Mouse (Mus musculus) heart, embryonic 12.5 days (tissue): Measurements from ENCODE around the gene Zfp784. TPM values are rescaled to one million over a fixed set of nuclear protein-coding genes. Genes with fewer than 3 reads are reported as not detected.
"Not testable (repeated sequence)": the region's sequence is repeated elsewhere in the genome, so short reads cannot be mapped to it uniquely, and the experiment has no call there.

ENCODE experiments used
- ATAC-seq: fragments of 200-750 bp; cut with Nextera tagmentation; 2 replicates; pipeline ENCODE4 v1.8.0; 2017; ENCODE audit warnings: moderate TSS enrichment, moderate library complexity; ENCODE audit not compliant: insufficient number of reproducible peaks, low FRiP score
- H3K27ac ChIP-seq: fragments of 300-500 bp; sonication (generic); 2 replicates; pipeline ENCODE4 v1.5.1; 2016; ENCODE audit warnings: mild to moderate bottlenecking, moderate library complexity; ENCODE audit not compliant: poor library complexity, severe bottlenecking
- H3K27me3 ChIP-seq: fragments of 300-500 bp; sonication (generic); replicated peaks from 2 replicates; pipeline ENCODE4 v1.6.1; 2016; ENCODE audit warnings: mild to moderate bottlenecking, moderate library complexity
- H3K36me3 ChIP-seq: fragments of 300-500 bp; sonication (generic); 2 replicates; pipeline ENCODE4 v1.6.1; 2016; ENCODE audit warnings: mild to moderate bottlenecking, moderate library complexity
- H3K4me1 ChIP-seq: fragments of 300-500 bp; sonication (generic); replicated peaks from 2 replicates; pipeline ENCODE4 v1.6.1; 2016; ENCODE audit warnings: mild to moderate bottlenecking
- H3K4me2 ChIP-seq: fragments of 300-500 bp; sonication (generic); 2 replicates; pipeline ENCODE4 v1.6.1; 2016; ENCODE audit warnings: mild to moderate bottlenecking, moderate library complexity
- H3K4me3 ChIP-seq: fragments of 300-500 bp; sonication (generic); 2 replicates; pipeline ENCODE4 v1.5.1; 2016; ENCODE audit warnings: mild to moderate bottlenecking
- H3K9ac ChIP-seq: fragments of 300-500 bp; sonication (generic); 2 replicates; pipeline ENCODE4 v1.6.1; 2016; ENCODE audit warnings: mild to moderate bottlenecking, moderate library complexity
- H3K9me3 ChIP-seq: fragments of 300-500 bp; sonication (generic); replicated peaks from 2 replicates; pipeline ENCODE4 v1.6.1; 2016; ENCODE audit warnings: mild to moderate bottlenecking, moderate library complexity
- WGBS: fragments of 180-500 bp; shearing (Covaris S2); methylation state at CpG from one replicate; pipeline ENCODE4 v1.1.7; 2016; 5-methylcytosine and 5-hydroxymethylcytosine counted together
- polyA plus RNA-seq: library from polyadenylated mRNA; unstranded; fragments of >200 nt; fragmentation: Nextera tagmentation; extraction: Ambion mirVana; gene quantifications from 2 replicates; pipeline ENCODE4 v1.2.1, GENCODE M21; 2016

Gene Zfp784
- polyA plus RNA-seq, 1 experiment from 2014 or later, result 3.6 TPM

DNA sequence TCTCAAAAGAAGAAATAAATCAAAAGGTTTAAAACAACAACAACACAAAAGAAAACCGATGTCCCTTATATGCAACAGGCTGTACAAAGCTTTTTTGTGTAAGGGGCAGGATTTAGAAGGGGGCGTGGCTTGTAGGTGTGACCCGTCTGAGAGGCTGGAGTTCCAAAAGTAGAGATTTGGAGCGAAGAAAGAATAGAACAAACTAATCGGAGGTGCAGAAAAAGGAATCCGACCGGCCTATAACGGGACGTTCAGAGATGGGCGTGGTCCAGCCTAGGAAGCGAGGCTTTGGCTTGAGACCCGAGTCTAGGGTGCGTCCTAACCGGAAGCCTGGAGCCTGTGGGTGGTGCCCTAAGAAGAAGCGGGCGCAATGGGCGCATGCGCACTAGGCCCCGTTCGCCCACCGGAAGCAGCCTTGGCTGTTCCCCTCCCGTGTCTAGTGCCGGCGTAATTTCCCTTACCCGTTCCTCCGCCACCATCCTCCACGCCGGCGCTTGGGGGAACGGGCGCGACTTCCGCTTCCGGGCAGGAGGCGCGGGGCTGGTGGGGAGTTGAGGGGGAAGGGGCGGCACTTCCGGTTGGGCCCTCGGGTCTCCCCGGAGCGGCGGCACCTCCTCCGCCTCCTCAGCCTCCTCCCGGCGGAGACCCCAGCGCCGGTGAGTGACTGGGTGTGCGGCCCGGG is 18.1 kb downstream of the Zfp784 start, which contains the start of the genes Zfp865 and Ccdc106:
TSS of gene Zfp865 (plus strand) at position 377 of the 682 bp plus-strand sequence.
TSS of gene Ccdc106 (plus strand) at position 554 of the 682 bp plus-strand sequence.
- WGBS, result under 1% methylated on average over 49 of the region's 49 CpGs
- peaks cover 13% of the 10 kb centered on the region for H3K4me1 ChIP-seq
- peak within 1 kb of the TSS; percentile 97 for H3K27ac ChIP-seq
- H3K4me3 ChIP-seq, result peak within 1 kb of the TSS; percentile 95
- peak; percentile 92 for ATAC-seq
- peak within 1 kb of the TSS; percentile 90 for H3K4me2 ChIP-seq
- H3K27me3 ChIP-seq, result no peaks in the 10 kb centered on the region
- no peaks in the 10 kb centered on the region for H3K9me3 ChIP-seq
- H3K9ac ChIP-seq, result peak within 1 kb of the TSS; percentile 97
- peaks cover 44% of the 10 kb centered on the region for H3K36me3 ChIP-seq

DNA sequence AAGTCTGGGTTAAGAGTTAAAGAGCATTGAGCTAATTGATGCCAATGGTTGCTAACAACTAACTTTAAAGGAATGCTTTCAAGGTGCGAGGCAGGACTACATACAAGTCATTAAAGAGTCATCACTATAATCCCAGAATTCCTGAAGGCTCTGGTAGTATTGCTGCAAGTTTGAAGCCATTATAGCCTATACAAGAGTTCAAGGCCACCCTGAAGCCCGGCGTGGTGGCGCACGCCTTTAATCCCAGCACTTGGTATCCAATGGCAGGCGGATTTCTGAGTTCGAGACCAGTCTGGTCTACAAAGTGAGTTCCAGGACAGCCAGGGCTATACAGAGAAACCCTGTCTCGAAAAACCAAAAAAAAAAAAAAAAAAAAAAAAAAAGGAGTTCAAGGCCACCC is 18.7 kb downstream of the Zfp784 start:
- Histone ChIP-seq H3K4me2 (peak overlapping the region; percentile 90), H3K9ac (peak overlapping the region; percentile 97), H3K4me1 (peaks cover 13% of the 10 kb centered on the region), H3K27ac (peak overlapping the region; percentile 97), H3K36me3 (peaks cover 39% of the 10 kb centered on the region), H3K4me3 (peak overlapping the region; percentile 95)
- not testable (repeated sequence) for H3K9me3 ChIP-seq, H3K27me3 ChIP-seq, ATAC-seq
- 30% methylated on average over 8 of the region's 8 CpGs for whole genome bisulfite sequencing

DNA sequence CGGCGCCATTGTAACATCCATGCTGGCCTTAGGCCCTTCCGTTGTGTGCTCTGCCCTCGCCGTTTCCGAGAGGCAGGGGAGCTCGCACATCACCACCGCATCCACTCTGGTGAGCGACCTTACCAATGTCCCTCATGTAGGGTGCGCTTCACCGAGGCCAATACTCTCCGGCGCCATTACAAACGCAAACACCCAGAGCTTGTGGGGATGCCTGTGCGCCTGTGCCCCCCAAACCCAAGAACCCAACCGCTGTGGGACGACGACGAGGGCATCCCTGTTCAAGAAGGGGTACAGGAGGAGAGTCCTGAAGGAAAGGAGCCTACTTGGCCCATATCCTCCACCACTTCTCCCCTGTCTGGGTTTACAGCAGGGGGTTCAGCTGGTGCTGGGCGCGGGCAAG is 20.3 kb downstream of the Zfp784 start:
- no peak overlapping the region for H3K27ac ChIP-seq
- H3K9ac ChIP-seq, result no peak overlapping the region
- H3K27me3 ChIP-seq, result no peaks in the 10 kb centered on the region
- H3K36me3 ChIP-seq, result peaks cover 25% of the 10 kb centered on the region
- no peak overlapping the region for H3K4me3 ChIP-seq
- no peak for ATAC-seq
- no peaks in the 10 kb centered on the region for H3K9me3 ChIP-seq
- WGBS, result 96% methylated on average over 21 of the region's 21 CpGs
- peaks cover 17% of the 10 kb centered on the region for H3K4me1 ChIP-seq
- no peak overlapping the region for H3K4me2 ChIP-seq

DNA sequence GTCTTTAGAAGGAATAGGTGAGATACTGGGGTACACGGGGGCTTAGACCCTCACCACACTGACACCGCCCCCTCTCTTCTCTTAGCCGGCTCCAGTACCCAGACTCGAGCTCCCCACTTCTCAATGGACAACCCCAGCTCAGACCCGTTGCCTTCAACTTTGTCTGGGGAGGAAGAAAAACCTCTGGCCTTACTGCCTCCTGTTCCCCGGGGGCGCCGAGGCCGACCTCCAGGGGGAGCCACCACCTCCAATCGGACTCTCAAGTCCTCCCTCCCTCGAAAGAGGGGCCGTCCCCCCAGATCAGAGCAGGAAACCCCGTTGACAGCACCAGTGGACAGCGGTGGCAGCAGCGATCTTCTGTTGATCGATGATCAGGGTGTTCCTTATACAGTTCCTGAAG is 20.9 kb downstream of the Zfp784 start:
- Histone ChIP-seq H3K9me3 (no peaks in the 10 kb centered on the region), H3K4me3 (no peak overlapping the region), H3K27me3 (no peaks in the 10 kb centered on the region), H3K27ac (no peak overlapping the region), H3K36me3 (peaks cover 25% of the 10 kb centered on the region), H3K4me1 (peaks cover 17% of the 10 kb centered on the region), H3K9ac (no peak overlapping the region), H3K4me2 (no peak overlapping the region)
- no peak for ATAC-seq
- 90% methylated on average over 16 of the region's 16 CpGs for WGBS

DNA sequence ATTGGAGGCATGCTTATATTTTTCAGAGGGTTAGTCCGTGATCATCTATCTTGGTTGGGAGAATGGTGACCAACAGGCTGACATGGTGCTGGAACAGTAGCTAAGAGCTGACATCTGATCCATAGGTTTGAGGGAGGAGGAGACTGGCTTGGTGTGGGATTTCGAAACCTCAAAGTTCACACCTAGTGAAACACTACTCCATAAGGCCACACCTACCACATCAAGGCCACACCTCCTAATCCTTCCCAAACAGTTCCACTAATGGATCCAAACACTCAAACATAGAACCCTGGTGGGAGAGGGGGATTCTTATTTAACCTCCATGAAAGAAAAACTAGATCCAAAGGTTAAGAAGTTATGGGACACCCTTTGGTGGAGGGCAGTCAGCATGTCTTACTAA is 21.3 kb downstream of the Zfp784 start:
- 98% methylated on average over 2 of the region's 2 CpGs for WGBS

DNA sequence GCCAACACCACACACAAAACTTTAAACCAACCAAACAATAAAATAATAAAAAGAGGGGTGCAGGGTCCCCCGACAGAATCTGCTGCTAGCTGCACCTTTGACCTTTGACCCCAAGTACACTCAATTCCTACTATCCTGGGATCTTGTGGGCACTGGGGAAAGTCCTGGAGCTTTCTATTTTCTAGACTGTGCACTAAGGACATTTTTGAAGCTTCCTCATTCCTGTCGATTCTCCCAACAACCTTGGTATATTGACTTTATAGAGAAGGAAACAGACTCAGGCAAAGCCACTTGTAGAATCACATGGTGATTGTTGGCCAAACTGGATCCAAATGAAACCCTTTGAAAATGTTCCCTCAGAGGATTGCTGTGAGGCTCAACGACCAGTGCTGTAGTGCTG is 22.2 kb downstream of the Zfp784 start:
- WGBS, result 73% methylated on average over 3 of the region's 3 CpGs
- peak overlapping the region; percentile 76 for H3K9ac ChIP-seq
- peak overlapping the region; percentile 99 for H3K27ac ChIP-seq
- H3K4me2 ChIP-seq, result peak overlapping the region; percentile 65
- peaks cover 11% of the 10 kb centered on the region for H3K4me1 ChIP-seq
- no peaks in the 10 kb centered on the region for H3K27me3 ChIP-seq
- peak overlapping the region; percentile 88 for H3K4me3 ChIP-seq
- peaks cover 33% of the 10 kb centered on the region for H3K36me3 ChIP-seq
- no peak for ATAC-seq
- H3K9me3 ChIP-seq, result no peaks in the 10 kb centered on the region

More for the DNA sequence above, 21.3 kb downstream of the Zfp784 start:
- no peak overlapping the region for H3K4me2 ChIP-seq
- peaks cover 25% of the 10 kb centered on the region for H3K36me3 ChIP-seq
- no peak overlapping the region for H3K4me3 ChIP-seq
- no peak overlapping the region for H3K9ac ChIP-seq
- H3K27me3 ChIP-seq, result no peaks in the 10 kb centered on the region
- no peaks in the 10 kb centered on the region for H3K9me3 ChIP-seq
- no peak overlapping the region for H3K27ac ChIP-seq
- peaks cover 17% of the 10 kb centered on the region for H3K4me1 ChIP-seq
- no peak for ATAC-seq

DNA sequence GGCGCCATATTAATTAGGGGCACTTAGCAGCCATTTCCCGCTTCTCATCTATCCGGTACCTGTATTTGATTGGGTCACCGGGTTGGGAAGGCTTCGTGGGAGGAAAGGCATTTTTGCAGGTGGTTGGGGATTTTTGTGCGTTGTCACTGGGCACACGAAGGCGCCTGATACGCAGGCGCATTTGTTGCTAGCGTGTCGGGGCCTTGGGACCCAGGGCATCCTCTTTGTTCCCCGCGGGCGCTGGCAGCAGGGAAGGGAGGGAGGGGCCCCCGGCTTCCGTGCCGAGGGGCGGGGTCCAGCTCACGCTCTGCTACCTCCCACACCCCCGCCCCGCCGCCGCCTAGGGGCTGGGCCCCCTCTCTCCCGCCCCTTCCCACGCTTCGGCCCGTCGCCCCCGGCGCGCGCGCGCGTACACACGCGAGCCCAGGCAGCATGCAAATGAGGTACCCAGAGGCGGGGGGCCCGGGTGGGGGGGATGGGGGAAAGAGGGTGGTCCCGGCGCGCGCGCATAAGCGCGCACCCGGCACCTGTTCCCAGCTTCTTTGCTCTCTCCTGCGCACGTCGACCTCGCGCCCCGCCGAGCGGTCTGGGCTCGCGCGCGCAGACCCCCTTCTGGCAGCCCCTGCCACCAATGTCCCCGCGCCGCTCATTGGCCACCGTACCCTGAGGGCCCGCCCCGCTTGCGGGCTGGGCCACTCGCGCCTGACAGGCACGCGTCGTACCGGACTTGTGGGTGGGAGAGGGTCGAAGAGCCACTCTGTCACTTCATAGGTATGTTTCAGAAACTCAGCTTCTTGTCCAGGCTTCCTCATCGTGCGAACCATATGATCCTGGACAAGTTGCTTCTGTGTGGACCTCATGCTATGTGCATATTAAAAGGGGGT is 22.9 kb downstream of the Zfp784 start, which contains the start of gene Gm44973:
TSS of gene Gm44973 (plus strand) at position 379 of the 884 bp plus-strand sequence.
- H3K4me3 ChIP-seq, result peak within 1 kb of the TSS; percentile 88
- H3K9ac ChIP-seq, result peak within 1 kb of the TSS; percentile 91
- ATAC-seq, result peak; percentile 88
- no peaks in the 10 kb centered on the region for H3K27me3 ChIP-seq
- peaks cover 40% of the 10 kb centered on the region for H3K36me3 ChIP-seq
- no peaks in the 10 kb centered on the region for H3K9me3 ChIP-seq
- peak within 1 kb of the TSS; percentile 99 for H3K27ac ChIP-seq
- H3K4me2 ChIP-seq, result peak within 1 kb of the TSS; percentile 65
- H3K4me1 ChIP-seq, result peaks cover 8% of the 10 kb centered on the region
- under 1% methylated on average over 64 of the region's 76 CpGs for WGBS

DNA sequence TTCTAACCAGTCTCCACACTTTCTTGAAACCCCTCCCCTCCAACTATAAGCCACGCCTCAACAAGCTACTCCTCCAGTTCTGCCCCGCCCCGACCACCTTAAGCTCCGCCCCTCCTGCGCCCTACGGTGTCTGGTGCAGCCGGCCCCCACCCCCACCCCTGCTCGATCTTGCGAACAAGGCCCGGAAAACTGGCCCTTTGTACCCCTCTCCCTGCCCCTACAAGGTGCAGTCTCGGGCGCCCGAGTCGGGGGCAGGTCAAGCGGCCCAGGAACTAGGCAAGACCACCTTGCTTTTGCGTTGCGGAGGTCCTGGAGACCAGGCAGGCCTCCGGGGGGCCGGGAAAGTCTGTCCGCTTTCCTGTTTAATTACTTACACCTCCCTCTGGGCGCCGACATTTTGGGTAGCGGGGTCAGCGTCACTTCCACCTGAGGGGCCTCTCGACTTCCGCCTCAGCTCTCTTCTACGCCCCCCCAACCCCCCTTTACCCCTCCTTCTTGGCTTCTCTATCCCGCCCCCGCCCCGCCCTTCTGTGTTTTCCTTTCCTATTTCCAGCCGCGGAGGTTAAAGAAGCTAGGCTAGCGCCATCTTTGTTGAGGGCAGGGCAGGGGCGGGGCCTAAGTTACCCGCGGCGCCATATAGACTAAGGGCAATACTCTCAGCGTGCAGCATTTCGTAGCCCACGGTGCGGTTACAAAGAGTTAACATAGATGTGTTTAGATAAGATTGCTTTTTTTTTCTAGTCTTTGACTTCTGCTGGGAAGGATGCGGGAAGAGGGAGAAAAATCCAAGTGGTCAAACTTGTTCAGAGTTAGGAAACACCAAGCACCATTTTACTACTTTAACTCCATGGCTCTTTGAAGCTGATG is 23.8 kb downstream of the Zfp784 start, which contains the start of the genes Zfp524 and Fiz1:
TSS of gene Zfp524 (plus strand) at position 165 of the 867 bp plus-strand sequence.
TSS of gene Fiz1 (minus strand) at position 447 of the 867 bp plus-strand sequence.
- H3K4me2 ChIP-seq, result peak within 1 kb of the TSS; percentile 65
- H3K9me3 ChIP-seq, result no peaks in the 10 kb centered on the region
- peak within 1 kb of the TSS; percentile 91 for H3K9ac ChIP-seq
- peaks cover 8% of the 10 kb centered on the region for H3K4me1 ChIP-seq
- H3K27ac ChIP-seq, result peak within 1 kb of the TSS; percentile 99
- H3K4me3 ChIP-seq, result peak within 1 kb of the TSS; percentile 88
- no peaks in the 10 kb centered on the region for H3K27me3 ChIP-seq
- under 1% methylated on average over 42 of the region's 42 CpGs for WGBS
- ATAC-seq, result peak; percentile 87
- peaks cover 49% of the 10 kb centered on the region for H3K36me3 ChIP-seq

DNA sequence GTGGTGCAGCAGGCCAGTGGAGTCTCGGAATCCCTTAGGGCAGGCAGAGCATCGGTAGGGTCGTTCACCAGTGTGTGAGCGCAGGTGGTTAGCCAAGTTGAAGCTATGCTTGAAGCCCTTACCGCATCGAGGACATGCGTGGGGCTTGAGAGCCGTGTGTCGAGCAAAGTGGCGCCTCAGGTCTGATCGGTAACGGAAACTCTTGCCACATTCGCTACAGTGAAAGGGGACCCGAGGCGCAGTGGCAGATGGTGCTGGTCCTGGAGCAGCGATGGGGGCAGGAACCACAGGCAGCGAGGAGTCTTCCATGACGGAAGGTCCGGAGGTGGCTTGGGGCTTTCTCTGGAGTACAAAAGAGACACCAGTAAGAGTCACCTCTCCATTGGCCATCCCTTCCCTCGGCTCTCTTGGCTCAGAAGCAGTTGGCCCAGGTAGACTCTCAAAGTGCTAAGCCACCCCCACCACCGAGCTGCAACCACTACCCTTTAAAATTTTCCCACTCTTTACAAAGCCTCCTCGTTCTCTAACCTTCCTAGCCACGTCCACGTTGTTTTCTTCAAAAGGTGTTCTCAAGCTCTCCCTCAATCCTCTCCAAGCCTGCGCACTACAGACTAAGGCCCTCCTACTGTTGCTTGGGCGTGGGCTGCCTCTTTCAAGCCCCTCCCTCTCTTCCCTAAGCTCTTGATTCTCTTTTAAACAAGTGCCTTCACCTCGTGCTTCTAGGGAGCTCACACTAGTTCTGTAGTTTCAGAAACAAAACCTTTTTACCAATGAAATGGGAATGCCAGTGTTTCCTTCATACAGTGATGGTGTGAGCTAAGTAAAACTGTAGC is 25.3 kb downstream of the Zfp784 start:
- Histone ChIP-seq H3K27ac (no peak overlapping the region), H3K4me1 (peaks cover 8% of the 10 kb centered on the region), H3K4me2 (peak overlapping the region; percentile 65), H3K27me3 (no peaks in the 10 kb centered on the region), H3K9ac (no peak overlapping the region), H3K4me3 (no peak overlapping the region), H3K9me3 (0 out of 2 replicates have a peak, but pooled peaks cover 8% of the 10 kb centered on the region), H3K36me3 (peaks cover 60% of the 10 kb centered on the region)
- no peak for ATAC-seq
- 90% methylated on average over 27 of the region's 27 CpGs for WGBS

DNA sequence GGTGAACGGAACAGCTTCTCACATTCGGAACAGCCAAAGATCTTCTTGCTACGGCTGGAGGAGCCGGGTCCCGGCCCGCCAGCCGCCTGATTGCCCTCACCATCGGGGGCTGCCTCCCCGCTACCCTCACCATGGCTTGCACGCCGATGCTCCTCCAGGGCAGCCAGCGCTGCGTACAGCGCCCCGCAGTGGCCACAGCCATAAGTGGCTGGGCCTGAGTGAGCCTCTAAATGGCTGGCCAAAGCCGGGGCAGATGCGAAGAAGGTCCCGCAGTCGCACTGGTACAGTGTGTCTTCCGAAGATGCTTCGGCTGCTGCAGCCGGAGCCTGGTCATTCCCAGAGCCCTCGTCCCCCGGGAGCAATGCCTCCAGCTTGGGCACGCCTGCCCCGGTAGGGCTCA is 30.0 kb downstream of the Zfp784 start:
- Histone ChIP-seq H3K27me3 (no peaks in the 10 kb centered on the region), H3K4me3 (no peak overlapping the region), H3K36me3 (peaks cover 67% of the 10 kb centered on the region), H3K4me2 (no peak overlapping the region), H3K4me1 (0 out of 2 replicates have a peak, but pooled peaks cover 2% of the 10 kb centered on the region), H3K27ac (no peak overlapping the region), H3K9ac (no peak overlapping the region), H3K9me3 (0 out of 2 replicates have a peak, but pooled peaks cover 8% of the 10 kb centered on the region)
- WGBS, result 93% methylated on average over 26 of the region's 26 CpGs
- ATAC-seq, result no peak; the same call in 1 of the 2 replicates
